Mouse (Mus musculus): ENCODE data around the gene Pagr1a. TPM values are rescaled to one million over a fixed set of nuclear protein-coding genes. Genes with fewer than 3 reads are reported as not detected.
A peak's percentile ranks its signal among the peaks of the same experiment; 100 is the strongest.

The Pagr1a gene
- polyA plus RNA-seq, 1 experiment = 7.5 TPM

GRCm38 (mm10) chr7:127008239-127009019, 8.7 kb downstream of the Pagr1a start:
- TF ChIP-seq POLR2A (IDR thresholded peaks at IDR 0.05; ENCODE audit: borderline replicate concordance, extremely low read depth, low read depth, low read length) = peak; percentile 29; the same call in 1 of the 2 replicates
- no peak for TF ChIP-seq CTCF (IDR thresholded peaks at IDR 0.05; ENCODE audit: insufficient read depth, low read length)
- H3K4me3 ChIP-seq (replicated peaks; ENCODE audit: extremely low read depth, low read depth, low read length) = no peak overlapping the region
- peak; percentile 50 for DNase-seq
- 37% methylated on average over 9 of the region's 9 CpGs for WGBS
- peaks cover 14% of the 10 kb centered on the region for H3K4me1 ChIP-seq (ENCODE audit: control insufficient read depth, insufficient read depth, low read length)

DNA sequence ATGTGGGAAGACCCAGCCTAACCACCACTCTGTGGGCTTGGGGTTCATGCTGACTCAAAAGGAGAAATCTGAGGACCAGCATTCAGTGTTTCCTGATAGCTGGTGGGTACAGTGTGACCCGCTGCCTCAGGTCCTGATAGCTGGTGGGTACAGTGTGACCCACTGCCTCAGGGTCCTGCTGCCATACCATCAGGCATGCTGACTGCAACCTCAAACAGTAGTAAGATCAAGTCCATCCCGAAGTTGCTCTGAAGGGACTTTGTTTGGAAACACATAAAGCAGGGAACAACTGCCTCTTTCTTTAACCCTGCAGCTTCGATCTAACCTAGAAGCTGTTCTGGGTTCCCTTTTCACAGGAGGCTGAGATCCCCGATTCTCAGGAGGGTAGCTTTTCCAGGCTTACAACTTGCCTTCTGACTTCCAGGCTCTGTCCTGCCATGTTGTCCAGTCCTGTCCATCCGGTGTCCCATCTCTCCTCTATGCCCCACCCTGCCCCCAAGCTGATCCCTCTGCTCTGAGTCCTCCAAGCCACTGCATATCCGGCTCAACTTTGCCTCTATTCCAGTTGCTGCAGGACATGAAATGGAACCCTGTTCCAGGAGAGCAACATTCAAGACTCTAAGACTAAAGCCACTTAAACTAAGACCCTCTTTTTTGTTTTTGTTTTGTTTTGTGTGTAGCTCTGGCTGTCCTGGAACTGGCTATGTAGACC, 9.7 kb downstream of the Pagr1a start:
- TF ChIP-seq CTCF (IDR thresholded peaks at IDR 0.05; ENCODE audit: insufficient read depth, low read length) (no peak), POLR2A (IDR thresholded peaks at IDR 0.05; ENCODE audit: borderline replicate concordance, extremely low read depth, low read depth, low read length) (no peak)
- WGBS = 77% methylated on average over 6 of the region's 6 CpGs

GRCm38 (mm10) chr7:127004122-127004875, 12.9 kb downstream of the Pagr1a start:
- WGBS = 79% methylated on average over 4 of the region's 4 CpGs
- TF ChIP-seq POLR2A (IDR thresholded peaks at IDR 0.05; ENCODE audit: borderline replicate concordance, extremely low read depth, low read depth, low read length) = no peak
- TF ChIP-seq CTCF (IDR thresholded peaks at IDR 0.05; ENCODE audit: insufficient read depth, low read length) = no peak
- DNase-seq = no peak
- peaks cover 9% of the 10 kb centered on the region for H3K4me1 ChIP-seq (ENCODE audit: control insufficient read depth, insufficient read depth, low read length)
- H3K4me3 ChIP-seq (replicated peaks; ENCODE audit: extremely low read depth, low read depth, low read length) = no peak overlapping the region

More for the DNA sequence above, 9.7 kb downstream of the Pagr1a start:
- DNase-seq = no peak
- Histone ChIP-seq H3K4me3 (replicated peaks; ENCODE audit: extremely low read depth, low read depth, low read length) (no peak overlapping the region), H3K4me1 (ENCODE audit: control insufficient read depth, insufficient read depth, low read length) (peaks cover 9% of the 10 kb centered on the region)

GRCm38 (mm10) chr7:127003620-127004019, 13.5 kb downstream of the Pagr1a start:
- Histone ChIP-seq H3K4me3 (replicated peaks; ENCODE audit: extremely low read depth, low read depth, low read length) (no peak overlapping the region), H3K4me1 (ENCODE audit: control insufficient read depth, insufficient read depth, low read length) (peaks cover 6% of the 10 kb centered on the region)
- no peak for DNase-seq
- WGBS = 78% methylated on average over 5 of the region's 5 CpGs
- TF ChIP-seq CTCF (IDR thresholded peaks at IDR 0.05; ENCODE audit: insufficient read depth, low read length) (no peak), POLR2A (IDR thresholded peaks at IDR 0.05; ENCODE audit: borderline replicate concordance, extremely low read depth, low read depth, low read length) (no peak)

GRCm38 (mm10) chr7:126999568-126999967, 17.6 kb downstream of the Pagr1a start:
- Histone ChIP-seq H3K4me1 (ENCODE audit: control insufficient read depth, insufficient read depth, low read length) (no peaks in the 10 kb centered on the region), H3K4me3 (replicated peaks; ENCODE audit: extremely low read depth, low read depth, low read length) (no peak overlapping the region)
- DNase-seq = no peak
- TF ChIP-seq POLR2A (IDR thresholded peaks at IDR 0.05; ENCODE audit: borderline replicate concordance, extremely low read depth, low read depth, low read length) (no peak), CTCF (IDR thresholded peaks at IDR 0.05; ENCODE audit: insufficient read depth, low read length) (no peak)
- 62% methylated on average over 10 of the region's 10 CpGs for WGBS

DNA sequence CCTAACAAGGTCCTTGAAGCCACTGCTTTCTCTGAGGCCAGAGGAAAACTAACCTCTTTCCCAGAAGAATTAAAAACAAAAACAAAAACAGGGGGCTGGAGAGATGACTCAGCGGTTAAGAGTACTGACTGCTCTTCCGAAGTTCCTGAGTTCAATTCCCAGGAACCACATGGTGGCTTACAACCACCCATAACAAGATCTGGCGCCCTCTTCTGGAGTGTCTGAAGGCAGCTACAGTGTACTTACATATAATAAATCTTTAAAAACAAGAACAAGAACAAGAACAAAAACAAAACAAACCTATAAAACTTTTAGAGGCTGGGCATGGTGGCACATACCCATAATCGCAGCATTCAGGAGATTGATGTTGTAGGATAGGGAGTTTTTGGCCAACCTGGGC, 20.7 kb downstream of the Pagr1a start:
- DNase-seq = no peak
- WGBS = 83% methylated on average over 4 of the region's 4 CpGs
- no peak overlapping the region for H3K4me3 ChIP-seq (replicated peaks; ENCODE audit: extremely low read depth, low read depth, low read length)
- no peak for TF ChIP-seq POLR2A (IDR thresholded peaks at IDR 0.05; ENCODE audit: borderline replicate concordance, extremely low read depth, low read depth, low read length)
- TF ChIP-seq CTCF (IDR thresholded peaks at IDR 0.05; ENCODE audit: insufficient read depth, low read length) = no peak
- H3K4me1 ChIP-seq (ENCODE audit: control insufficient read depth, insufficient read depth, low read length) = no peaks in the 10 kb centered on the region

GRCm38 (mm10) chr7:126988816-126989215, 28.3 kb downstream of the Pagr1a start:
- H3K4me1 ChIP-seq (ENCODE audit: control insufficient read depth, insufficient read depth, low read length) = no peaks in the 10 kb centered on the region
- no peak overlapping the region for H3K4me3 ChIP-seq (replicated peaks; ENCODE audit: extremely low read depth, low read depth, low read length)
- no peak for TF ChIP-seq POLR2A (IDR thresholded peaks at IDR 0.05; ENCODE audit: borderline replicate concordance, extremely low read depth, low read depth, low read length)
- TF ChIP-seq CTCF (IDR thresholded peaks at IDR 0.05; ENCODE audit: insufficient read depth, low read length) = no peak
- WGBS = 72% methylated on average over 8 of the region's 8 CpGs
- DNase-seq = no peak

GRCm38 (mm10) chr7:126986319-126986718, 30.8 kb downstream of the Pagr1a start:
- 45% methylated on average over 9 of the region's 9 CpGs for WGBS
- peak; percentile 41 for DNase-seq
- Histone ChIP-seq H3K4me3 (replicated peaks; ENCODE audit: extremely low read depth, low read depth, low read length) (no peak overlapping the region), H3K4me1 (ENCODE audit: control insufficient read depth, insufficient read depth, low read length) (no peaks in the 10 kb centered on the region)
- TF ChIP-seq CTCF (IDR thresholded peaks at IDR 0.05; ENCODE audit: insufficient read depth, low read length) (peak; percentile 53), POLR2A (IDR thresholded peaks at IDR 0.05; ENCODE audit: borderline replicate concordance, extremely low read depth, low read depth, low read length) (no peak)

Data from lung, adult 2 months (tissue).